Mouse (Mus musculus): ENCODE measurements around the gene Azin2.
A peak's percentile ranks its signal among the peaks of the same experiment; 100 is the strongest.

Azin2 gene

DNA sequence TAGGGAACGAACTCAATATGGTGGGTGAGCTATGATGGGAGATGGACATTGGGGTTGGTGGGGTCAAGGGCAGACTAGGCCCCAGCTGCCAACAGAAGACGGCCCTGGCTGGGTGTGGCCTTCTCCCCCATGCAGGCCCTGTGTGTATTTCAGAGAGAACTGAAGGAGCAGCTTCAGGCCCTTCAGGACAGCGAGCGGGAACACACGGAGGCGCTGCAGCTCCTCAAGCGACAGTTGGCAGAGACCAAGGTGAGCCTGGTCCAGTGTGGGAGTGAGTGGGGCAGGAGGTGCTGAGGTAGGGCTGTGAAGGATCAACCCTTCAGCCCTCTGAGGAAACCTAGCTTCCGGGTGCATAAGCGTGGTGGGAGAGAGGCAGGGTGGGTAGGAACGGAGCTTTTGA lies 65.6 kb downstream of the Azin2 start:
- no peak for DNase-seq (ENCODE audit: low spot score)

DNA sequence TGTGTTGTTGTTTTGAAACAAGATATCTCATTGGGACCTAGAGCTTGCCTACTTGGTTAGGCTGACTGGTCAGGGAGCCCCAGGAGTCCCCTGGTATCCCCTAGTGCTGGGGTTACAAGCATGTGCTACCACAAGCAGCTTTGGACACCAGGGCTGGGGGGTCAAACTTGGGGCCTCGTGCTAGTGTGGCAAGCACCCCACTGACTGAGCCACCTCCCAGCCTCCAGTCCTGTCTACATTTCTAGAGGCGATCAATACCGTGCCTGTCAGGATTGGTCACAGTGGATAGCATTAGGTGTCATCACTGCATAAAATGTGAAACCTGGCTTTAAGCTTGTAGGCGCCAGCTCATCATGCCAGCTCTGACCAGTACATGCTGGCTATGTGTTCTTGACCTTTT lies 66.4 kb downstream of the Azin2 start:
- DNase-seq (ENCODE audit: low spot score) = no peak

DNA sequence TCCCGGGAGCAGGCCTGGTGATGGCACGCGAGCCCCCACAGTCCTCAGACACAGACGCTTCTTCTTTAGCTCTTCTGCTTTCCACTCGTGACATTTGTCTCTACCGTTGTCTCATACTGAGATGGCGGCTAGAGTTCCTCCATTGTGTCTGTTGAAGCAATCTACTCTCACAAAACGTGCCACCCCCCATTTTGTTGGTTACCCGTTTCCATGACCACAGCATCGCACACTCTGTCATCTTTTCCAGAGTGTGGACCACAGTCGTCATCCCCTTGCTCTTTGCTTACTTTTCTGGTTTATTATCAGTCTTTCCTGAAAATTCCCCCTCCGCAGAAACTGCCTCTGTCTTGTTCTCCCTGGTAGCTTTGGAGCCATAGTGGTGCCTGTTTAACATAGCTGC lies 68.1 kb downstream of the Azin2 start:
- DNase-seq (ENCODE audit: low spot score) = no peak

DNA sequence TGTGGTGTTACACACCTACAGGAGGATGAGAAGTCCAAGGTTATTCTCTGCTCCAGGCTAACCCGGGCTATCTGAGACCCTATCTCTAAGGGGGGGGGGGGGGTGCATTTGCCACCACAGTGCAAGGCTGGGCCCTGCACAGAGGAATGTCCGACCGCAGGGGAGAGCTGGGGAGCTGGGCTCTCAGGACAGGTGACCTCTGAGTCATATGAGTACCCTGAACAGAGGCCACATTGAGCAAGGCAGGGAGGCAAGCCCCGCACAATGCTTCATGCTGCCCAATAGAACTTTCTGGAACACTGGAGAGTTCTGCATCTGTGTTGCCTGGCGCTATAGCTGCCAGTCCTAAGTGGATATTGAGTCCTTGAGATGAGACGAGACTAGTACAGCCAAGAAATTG lies 70.1 kb downstream of the Azin2 start:
- DNase-seq (ENCODE audit: low spot score) = no peak

DNA sequence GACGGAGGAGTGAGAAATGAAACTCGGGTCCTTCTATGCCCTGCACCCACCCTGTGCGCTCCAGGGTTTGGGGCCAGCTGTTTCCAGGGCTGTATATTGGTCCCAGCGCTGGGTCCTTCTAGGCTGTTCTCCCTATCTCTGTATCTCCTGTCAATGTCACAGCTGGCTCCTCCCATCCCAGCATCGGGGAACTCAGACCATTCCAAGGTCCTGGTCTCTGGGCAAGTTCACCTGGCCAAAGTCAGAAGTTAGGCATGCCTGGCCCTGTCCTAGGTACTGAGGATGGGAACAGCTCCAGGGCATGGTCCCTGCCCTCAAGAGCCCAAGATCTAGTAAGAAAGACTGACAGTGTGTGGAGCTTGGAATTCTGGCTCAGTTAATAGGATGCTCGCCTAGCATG lies 70.5 kb downstream of the Azin2 start:
- no peak for DNase-seq (ENCODE audit: low spot score)

DNA sequence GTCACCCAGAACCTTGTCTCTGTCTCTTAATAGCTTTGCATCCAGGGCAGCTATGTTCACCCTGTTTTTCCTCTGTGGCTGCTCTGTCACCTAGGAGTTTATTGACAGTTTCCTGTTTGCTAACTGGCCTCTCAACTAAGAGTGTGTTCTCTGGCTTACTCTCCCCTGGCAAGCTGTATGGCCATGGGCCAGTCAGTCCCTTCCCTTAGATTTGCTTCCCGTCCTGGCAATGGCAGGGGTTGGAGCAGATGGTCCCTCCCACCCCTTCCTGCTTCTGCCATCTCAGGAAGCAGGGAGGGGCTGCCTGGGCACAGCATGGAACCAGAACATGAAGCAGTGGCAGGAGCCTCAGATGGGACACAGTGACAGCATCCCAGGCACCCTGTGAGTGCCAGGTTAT lies 71.1 kb downstream of the Azin2 start:
- no peak for DNase-seq (ENCODE audit: low spot score)

DNA sequence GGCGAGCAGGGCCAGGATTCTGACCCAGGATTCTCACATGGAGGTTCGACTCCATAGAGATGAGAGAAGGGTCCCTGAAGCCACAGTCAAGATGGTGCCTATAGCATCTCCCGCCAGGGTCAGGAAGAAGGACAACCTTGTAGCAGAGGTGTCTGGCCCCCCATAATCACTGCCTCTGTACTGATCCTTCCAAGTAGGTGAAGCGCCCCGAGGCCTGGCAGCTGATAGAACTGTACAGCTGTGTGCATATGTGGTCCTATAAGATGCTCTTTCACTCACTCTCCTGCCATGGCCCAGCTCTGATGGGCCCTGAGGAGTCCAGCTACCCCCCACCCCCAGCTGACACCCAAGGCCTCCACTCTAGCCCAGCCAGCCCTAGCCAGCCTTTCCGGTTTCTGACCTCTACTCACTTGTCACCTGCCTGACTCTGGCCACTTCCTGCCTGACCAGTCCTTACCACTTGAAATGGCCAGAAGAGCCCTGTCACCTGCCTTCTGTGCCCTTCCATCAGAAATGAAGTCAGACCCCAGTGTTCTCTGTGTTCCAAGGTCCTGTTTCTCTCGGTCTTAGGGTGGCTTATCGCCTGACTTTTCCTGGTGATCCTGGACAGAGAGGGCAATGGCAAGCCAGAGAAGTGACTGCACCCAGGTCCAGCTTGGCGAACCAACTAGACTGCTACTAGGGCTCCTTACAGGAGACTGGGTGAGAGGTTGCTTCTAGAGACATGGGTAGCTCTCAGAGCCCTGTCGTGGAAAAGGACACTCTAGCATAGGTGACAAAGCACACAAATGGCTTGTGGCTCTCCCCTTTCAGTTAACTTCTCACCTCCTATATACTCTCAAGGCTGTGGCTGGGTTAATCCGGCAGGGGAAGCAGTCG lies 72.3 kb downstream of the Azin2 start:
- DNase-seq (ENCODE audit: low spot score) = no peak

DNA sequence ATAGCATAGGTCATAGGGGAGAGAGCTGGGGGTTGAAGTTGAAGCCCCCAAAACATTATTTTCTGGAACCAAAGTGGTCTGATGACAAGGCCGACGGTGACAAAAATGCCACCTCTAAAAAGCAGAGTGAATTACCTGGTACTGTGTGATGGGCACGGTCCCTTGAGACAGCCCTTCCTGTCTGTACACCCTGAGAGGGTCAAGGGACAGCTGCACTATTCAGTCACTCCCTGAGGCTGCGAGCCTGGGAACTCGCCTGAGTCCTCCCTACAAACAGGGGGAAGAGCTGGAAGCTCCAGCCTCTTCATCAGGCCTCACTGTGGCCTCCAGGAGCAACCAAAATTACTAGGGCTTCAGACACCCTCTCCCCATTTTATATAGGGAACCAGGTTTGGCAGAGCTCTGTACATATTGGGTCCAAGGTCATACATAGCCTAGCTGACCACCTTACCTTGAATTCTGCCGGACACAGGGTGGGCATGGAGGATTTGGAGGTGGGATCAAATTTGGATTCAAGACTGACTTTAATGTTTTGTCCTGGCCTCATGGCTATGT lies 73.7 kb downstream of the Azin2 start:
- DNase-seq (ENCODE audit: low spot score) = no peak

DNA sequence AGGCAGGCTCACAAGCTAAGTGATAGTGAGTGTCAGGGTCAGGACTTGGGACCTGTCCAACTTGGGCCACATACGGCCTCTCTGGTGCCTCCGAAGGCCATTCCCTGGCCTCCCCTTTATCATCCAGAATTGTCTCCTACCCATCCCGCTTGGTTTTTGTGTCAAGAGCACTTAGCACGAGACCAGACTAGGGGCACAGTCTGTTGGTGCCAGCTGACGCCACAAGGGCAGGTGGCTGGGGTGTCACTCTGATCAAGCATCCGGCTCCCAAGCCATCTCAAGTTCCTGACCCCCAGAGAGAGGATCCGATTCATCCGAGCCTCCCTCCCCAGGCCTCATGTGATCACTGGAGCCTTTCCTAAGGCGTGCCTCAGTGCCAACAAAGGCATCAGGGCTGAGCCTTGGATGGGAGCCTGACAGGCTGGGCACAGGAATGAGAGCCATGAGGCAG lies 74.6 kb downstream of the Azin2 start:
- no peak for DNase-seq (ENCODE audit: low spot score)

DNA sequence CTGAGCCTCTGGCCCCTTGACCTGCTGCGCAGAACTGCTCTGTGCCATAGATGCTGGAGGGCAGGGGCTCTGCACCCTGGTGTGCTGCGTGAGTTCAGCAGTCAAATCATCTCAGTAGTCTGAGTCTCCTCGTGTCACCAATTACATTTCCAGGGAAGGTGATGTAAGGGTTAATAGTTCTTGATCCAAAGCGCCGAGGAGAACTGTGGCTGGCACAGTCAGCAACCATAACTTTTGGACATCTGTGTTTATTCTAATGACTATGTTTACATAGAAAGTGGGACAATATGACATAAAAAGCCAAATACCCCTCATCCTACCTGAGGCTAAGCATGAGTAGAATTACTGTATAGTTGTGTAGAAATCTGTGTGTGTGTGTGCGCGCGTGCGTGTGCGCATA lies 75.2 kb downstream of the Azin2 start:
- no peak for DNase-seq (ENCODE audit: low spot score)

DNA sequence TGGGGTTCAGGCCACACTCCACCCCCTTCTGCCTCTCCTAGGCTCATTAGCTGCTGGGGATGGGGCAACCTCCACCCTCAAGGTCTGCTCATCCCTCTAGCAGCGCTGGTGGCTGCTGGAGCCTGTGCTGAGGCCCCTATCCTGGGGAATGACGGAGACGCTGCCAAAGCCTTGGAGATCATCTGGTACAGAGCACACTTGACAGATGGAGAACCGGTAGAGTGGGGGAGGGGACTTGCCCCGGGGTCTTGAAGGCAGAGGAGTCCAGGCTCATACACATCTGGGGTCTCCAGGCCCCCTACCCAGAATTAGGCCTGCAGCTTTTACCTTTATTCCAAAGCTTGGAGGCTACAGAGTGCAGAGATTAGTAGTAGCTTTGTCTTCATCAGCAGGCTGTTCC lies 75.7 kb downstream of the Azin2 start:
- DNase-seq (ENCODE audit: low spot score) = no peak

DNA sequence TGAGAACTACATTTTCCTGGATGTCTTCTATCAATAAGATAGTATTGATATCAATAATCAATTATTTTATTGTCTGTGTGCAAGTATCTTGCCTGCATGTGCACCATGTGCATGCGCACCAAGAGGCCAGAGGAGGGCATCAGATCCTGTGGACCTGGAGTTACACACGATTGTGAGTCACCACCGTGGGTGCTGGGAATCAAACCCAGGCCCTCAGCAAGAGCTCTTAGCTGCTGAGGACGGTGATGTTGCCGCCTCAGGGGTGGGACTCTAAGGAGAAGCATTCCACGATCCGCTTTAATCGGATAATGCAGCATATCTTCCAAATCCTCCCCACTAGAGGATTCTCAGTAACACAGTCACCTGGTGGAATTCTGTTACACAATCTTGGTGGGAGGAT lies 76.7 kb downstream of the Azin2 start:
- DNase-seq (ENCODE audit: low spot score) = no peak

DNA sequence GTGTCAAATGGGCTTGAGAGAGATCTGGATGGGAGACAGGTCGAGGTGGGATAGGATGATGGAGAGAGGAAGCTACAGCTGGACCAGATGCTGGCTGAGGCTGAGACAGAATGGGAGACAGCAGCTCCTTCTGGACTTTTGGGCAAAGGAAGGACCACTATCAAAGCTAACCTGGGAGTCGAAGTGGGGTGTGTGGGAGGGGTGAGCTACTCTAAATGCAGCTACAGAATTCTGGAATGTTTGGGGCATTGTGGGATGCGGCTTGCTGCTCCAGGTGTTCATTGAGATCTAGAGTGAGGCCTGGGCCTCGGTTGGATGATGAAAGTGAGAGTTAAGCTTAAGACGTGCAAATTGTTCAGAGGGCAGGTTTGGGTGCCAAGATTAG lies 77.5 kb downstream of the Azin2 start:
- no peak for DNase-seq (ENCODE audit: low spot score)

DNA sequence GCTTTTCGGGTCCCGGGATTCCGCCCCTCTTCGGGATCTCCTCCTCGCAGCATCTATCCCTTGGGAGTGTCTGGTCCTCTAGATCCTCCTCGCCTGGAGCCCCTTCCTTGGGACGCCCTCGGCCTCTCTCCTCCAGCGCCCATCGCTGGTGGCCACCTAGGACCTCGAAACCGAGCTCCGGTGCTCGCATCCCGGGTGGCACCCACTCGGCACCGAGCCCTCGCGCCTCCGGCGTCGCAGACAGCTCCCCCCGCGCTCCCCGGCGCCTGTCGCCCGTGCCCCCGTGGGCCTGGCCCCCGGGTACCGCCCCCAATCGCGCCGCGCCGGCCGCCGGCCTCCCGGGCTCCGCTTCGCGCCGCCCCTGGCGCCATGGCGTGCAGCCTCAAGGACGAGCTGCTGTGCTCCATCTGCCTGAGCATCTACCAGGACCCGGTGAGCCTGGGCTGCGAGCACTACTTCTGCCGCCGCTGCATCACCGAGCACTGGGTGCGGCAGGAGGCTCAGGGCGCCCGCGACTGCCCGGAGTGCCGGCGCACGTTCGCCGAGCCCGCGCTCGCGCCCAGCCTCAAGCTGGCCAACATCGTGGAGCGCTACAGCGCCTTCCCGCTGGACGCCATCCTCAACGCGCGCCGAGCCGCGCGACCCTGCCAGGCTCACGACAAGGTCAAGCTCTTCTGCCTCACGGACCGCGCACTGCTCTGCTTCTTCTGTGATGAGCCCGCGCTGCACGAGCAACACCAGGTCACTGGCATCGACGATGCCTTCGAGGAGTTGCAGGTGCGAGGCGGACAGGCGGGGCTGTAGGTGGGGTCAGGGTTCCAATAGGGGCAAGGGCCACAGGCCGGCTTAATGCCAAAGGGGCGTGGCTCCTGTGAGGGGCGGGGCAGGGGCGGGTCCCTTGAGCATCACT lies 78.2 kb downstream of the Azin2 start:
- DNase-seq (ENCODE audit: low spot score) = peak; percentile 71

DNA sequence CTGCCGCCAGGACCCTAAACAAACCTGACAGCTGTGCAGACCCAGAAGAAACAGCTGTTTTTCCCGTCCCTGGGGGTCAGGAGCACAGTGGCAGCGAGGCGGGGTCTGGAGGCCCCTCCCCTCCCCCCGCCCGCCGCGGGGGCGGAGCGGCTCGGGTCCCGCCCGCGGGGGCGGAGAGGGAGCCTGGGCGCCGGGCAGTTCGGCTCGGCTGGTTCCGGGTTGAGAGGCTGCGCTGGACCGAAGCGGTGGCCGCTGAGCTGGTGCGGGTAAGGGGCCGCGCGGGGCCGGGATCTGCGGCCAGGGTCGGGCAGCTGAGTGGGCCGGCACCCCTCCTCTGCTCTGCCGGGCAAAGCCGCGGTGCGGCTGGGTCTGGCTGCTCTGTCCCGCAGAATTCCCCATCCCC lies 78.9 kb downstream of the Azin2 start, which contains the start of gene Trim62:
Gene Trim62, plus strand, starts transcription at position 202 of the 403 bp plus-strand sequence.
- peak; percentile 85 for DNase-seq (ENCODE audit: low spot score)

Measured in embryo, embryonic 10.5 days (tissue).